In the genomic region with DNA sequence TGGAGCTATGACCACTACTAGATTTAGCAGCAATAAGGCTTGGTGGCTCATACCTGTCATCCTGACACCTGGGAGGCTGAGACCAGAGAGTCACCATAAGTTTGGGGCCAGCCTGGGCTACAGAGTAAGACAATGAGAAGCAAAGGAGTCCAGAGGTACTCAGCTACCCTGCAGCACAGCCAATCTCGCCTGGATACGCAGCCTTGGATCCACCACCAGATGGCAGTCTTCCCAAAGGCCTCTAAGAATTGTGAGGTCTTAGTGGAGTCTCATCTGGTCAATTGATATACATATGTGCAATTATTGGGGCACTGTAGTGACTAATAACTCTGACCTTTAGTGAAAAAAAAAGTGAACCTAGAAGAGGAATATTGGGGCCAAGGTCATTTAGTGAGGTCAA, we compare ENCODE assay signal across 8 mouse cellular contexts. TPM values are rescaled to one million over a fixed set of nuclear protein-coding genes. Genes with fewer than 3 reads are reported as not detected.
DNase-seq lines count a peak whose midpoint lies in the region; ATAC-seq and TF ChIP-seq lines count a peak whose summit lies in the region.

No protein-coding gene starts in this region.

- H3K27ac ChIP-seq in cortical plate, adult 2 months (ENCODE audit: insufficient read depth, low read length) = no peak overlapping the region
- H3K27ac ChIP-seq in heart, embryonic 14.5 days (replicated peaks in 1 of 2; ENCODE audit: control insufficient read depth in 1 of 2, insufficient read depth in 1 of 2, low read depth in 2 of 2, low read length in 2 of 2) = peak overlapping the region in 1 of 2 experiments; percentile 55; a peak in 2 of 4 replicates

- H3K4me1 ChIP-seq in cortical plate, adult 2 months (ENCODE audit: control insufficient read depth, insufficient read depth, low read length) = peaks cover 16% of the 10 kb centered on the region
- peaks cover 12 to 24% of the 10 kb centered on the region in 2 experiments; a peak in 3 of 4 replicates for H3K4me1 ChIP-seq in heart, embryonic 14.5 days (ENCODE audit: control insufficient read depth in 2 of 2, insufficient read depth in 2 of 2, low read length in 2 of 2)

- no peaks in the 10 kb centered on the region for H3K9me3 ChIP-seq in heart, embryonic 14.5 days (ENCODE audit: control insufficient read depth, low read length)

- H3K36me3 ChIP-seq in heart, embryonic 14.5 days (ENCODE audit: control insufficient read depth, insufficient read depth, low read length) = peaks cover 85% of the 10 kb centered on the region

- peak; percentile 65 for DNase-seq in kidney, adult 18-20 months
- no peak for DNase-seq in kidney, adult 11 months
- DNase-seq in WW6 (ENCODE audit: low read depth, low spot score) = peak; percentile 36
- peak; percentile 70 for DNase-seq in kidney, postnatal 14 days
- peak; percentile 22 to 62 for DNase-seq in spleen, postnatal 10 days (ENCODE audit: low spot score in 2 of 2)

- peak; percentile 59 for TF ChIP-seq CTCF in cortical plate, adult 2 months (IDR thresholded peaks at IDR 0.05; ENCODE audit: extremely low read depth, insufficient read depth, low read length)

- no peak overlapping the region for H3K4me2 ChIP-seq in heart, embryonic 14.5 days (ENCODE audit: low read length)

- H3K4me3 ChIP-seq in cortical plate, adult 2 months (ENCODE audit: insufficient read depth, low read length) = no peak overlapping the region
- no peak overlapping the region for H3K4me3 ChIP-seq in heart, embryonic 14.5 days (ENCODE audit: control insufficient read depth in 1 of 2, insufficient read depth in 1 of 2, low read depth in 1 of 2, low read length in 2 of 2)

- TF ChIP-seq POLR2A in cortical plate, adult 2 months (IDR thresholded peaks at IDR 0.05; ENCODE audit: extremely low read depth, insufficient read depth, low read length) = no peak

- peak; percentile 16; the same call in 1 of the 2 replicates for ATAC-seq in heart, embryonic 14.5 days (ENCODE audit: insufficient number of reproducible peaks, insufficient read depth, low FRiP score, low read depth)
- ATAC-seq in megakaryocyte-erythroid progenitor cell, adult 5-6 weeks (replicated peaks; ENCODE audit: low FRiP score, low TSS enrichment, poor library complexity, severe bottlenecking) = peak; percentile 59

- H3K9ac ChIP-seq in heart, embryonic 14.5 days (ENCODE audit: low read length) = no peak overlapping the region

- H3K27me3 ChIP-seq in heart, embryonic 14.5 days (ENCODE audit: control insufficient read depth, insufficient read depth, low read length) = no peaks in the 10 kb centered on the region

- 26% methylated on average over 2 of the region's 2 CpGs for WGBS in heart, embryonic 14.5 days

RNA-seq across cellular contexts. Expression of gene Rab20, which starts 58.9 kb away (rescaled TPM):
- 0.98 and 1.2 TPM in 2 replicates for polyA plus RNA-seq in cortical plate, adult 2 months (2012; rRNA removed)
- polyA plus RNA-seq in heart, embryonic 14.5 days (2014; fragmentation: Nextera tagmentation; extraction: Ambion mirVana) = 39.3 and 39.7 TPM in 2 replicates
- 0.35 TPM in 1 of 2 replicates, not detected in the other for total RNA-seq in megakaryocyte-erythroid progenitor cell, adult 5-6 weeks (2014; fragmentation: Nextera tagmentation)
- total RNA-seq in megakaryocyte-erythroid progenitor cell, adult 5-6 weeks (2017) = not detected in 2 replicates

Comparison
In these comparisons a context has a peak if more than half of its experiments do, and no peak if none do; other contexts are left out.
1. RNA of gene Rab20, which starts 58.9 kb away (polyA plus RNA-seq): 39.3 to 39.7 TPM in heart, embryonic 14.5 days; 0.98 to 1.2 TPM in cortical plate, adult 2 months; every median in the first group is over 10 times any median in the second.